Mouse (Mus musculus) kidney, postnatal 4 days (tissue): ENCODE measurements at regions not wholly inside any gene's neighbourhood (a gene's known extent, or its start where the extent isn't known, plus 50 kb on each side); places are given as distances from the start of the nearest gene placed in this dataset.

Source experiments
- DNase-seq, 2 experiments: peaks; one replicate each; pipeline ENCODE4 v3.0.0; 2021; ENCODE audit warnings: mixed read lengths in 2 of 2

GRCm38 (mm10) chr11:18399561-18399960, 445.9 kb upstream of the Etaa1 start:
- no peak for DNase-seq

GRCm38 (mm10) chr11:18396397-18396796, 442.7 kb upstream of the Etaa1 start:
- peak; percentile 11 to 21 for DNase-seq

GRCm38 (mm10) chr11:18395631-18396030, 442.0 kb upstream of the Etaa1 start:
- no peak for DNase-seq

DNA sequence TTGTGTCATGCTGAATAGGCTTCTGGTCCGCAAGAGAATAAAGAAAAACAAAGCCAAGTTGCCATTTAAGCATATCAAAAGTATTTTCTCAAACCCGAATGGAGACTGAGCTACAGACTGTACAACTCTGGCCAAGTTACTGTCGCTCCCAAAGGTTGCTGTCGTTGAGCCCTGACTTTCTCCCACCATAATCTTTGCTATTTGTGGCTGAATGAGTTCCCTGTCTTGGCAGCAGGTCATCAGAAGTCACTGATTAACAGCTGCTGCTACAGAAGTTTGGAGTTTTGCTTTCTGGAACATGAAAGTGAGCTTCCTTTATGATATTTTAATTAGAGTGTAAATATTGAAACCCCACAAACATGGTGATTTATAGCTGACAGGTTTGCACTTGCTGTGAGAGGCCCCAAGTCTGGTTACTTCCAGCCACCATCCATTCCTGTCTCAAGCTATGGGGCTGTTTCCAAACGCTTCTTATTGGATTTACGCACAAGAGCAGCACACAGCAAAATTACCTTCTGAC, 419.2 kb upstream of the Etaa1 start:
- peak; percentile 11 to 20 for DNase-seq

DNA sequence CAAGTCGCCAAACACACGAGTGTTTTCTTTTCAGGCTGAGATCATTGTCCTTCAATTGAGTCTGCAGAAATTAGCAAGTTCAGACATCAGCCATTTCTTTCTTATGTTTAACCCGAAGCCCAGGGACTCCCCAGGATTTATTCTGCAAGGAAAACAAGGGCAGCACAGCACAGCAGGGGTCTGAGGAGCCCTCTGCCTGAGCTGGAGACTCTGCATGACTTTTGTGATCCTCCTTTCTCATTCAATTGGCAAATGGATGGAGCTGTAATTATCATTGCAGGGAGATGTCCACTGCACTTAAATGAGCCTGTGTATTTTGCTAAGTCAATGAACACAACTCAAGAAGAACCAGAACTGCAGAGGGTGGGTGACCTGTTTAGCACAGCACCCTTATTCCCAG, 417.6 kb upstream of the Etaa1 start:
- DNase-seq: no peak

DNA sequence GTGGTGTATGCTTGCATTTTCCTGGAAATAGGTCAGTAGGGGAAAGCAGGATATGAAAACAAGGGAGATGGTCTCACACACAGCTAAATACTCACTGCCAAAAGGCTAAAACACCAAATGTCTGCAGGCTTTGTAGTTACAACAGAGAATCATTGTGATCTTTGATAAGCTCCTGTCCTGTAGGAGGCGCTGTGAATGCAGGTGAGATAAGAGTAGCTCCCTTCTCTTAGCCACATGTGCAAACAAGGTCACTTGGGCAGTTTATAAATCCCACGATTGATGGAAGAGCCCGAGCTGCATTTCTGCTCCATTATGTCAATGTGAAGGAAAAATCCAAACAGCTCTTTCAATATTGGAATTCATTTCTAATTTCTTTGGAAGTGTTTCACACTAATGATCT, 417.2 kb upstream of the Etaa1 start:
- peak; percentile 5 to 10 for DNase-seq

GRCm38 (mm10) chr11:18354866-18355265, 401.2 kb upstream of the Etaa1 start:
- no peak for DNase-seq

DNA sequence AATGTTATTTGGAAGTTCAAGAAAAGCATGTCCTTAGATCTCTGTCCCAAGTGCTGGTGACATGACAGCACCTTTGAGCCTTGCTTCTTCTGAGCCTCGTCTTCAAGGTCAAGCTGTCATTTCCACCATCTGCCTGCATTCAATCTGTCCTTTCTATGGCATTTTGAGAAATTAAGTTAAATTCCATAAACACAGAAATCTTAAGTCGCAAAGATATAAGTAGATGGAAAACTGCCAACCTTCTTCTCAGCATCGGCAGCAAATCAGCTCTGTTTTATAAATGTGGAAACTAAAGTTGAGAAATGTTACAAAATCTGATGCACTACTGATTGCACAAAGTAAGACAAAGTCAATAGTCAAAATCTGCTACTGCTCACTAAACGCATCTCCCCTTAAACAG, 400.5 kb upstream of the Etaa1 start:
- peak in 1 of 2 experiments; percentile 2 for DNase-seq

GRCm38 (mm10) chr11:18347841-18348240, 394.2 kb upstream of the Etaa1 start:
- no peak for DNase-seq

DNA sequence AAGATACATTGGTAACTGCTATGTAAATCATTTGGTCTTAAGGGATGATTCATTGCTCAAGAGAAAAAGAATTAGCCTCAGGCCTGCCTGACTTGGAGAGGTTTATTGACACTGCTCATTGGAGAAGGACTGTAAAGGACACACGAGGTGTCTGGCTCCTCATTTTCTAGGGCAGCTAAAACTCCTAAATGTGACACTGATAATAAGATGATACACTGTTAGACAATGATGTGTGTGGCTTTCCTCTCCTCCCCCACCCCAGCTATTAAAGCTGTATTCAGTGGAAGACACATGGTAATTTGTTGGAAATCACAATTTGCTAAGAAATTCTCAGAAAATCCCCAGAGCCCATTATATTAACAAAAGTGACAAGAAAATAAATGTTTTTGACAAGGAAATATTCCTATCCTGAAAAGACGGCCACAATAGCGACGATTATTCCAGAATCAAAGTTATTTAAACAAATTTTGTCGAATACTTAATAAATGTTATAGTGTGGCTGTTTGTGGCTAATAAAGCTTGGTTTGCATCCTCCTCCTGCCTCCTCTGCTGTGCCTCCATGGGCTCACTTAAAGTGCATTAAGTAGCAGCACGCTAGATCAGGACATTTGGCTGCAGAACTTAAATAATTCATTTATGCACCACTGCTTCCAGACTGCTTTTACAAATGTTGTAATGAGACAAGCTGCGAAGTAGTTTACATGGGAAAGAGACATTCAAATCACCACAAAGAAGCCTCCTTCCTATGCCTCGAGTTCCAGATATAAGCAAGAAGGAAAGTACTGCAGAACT, 360.0 kb upstream of the Etaa1 start:
- DNase-seq: no peak

- DNase-seq: peak; percentile 39 to 42
Observed at GRCm38 (mm10) chr11:18296194-18297125, 342.8 kb upstream of the Etaa1 start.

- DNase-seq: no peak
Observed at GRCm38 (mm10) chr11:18278585-18279136, 325.0 kb upstream of the Etaa1 start.

DNA sequence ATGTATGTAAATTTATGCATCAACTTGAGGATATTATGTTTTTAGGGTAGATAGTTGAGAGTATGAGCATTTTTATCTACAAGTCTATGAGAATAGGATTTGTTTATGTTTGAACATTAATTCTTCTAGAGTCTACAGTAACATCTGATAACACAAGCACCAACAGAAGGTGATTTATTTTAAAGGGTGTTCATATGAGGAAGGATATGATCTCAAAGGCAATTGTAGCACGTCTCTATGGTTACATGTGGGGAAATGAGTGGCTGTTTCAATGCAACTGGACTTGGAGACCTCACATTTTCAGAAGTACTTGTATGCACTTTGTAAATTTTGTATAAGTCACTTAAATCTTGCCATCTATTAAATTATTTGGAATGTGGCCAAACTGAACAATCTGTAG, 318.7 kb upstream of the Etaa1 start:
- DNase-seq: no peak

- no peak for DNase-seq
Observed at GRCm38 (mm10) chr11:18266161-18266560, 312.5 kb upstream of the Etaa1 start.

DNA sequence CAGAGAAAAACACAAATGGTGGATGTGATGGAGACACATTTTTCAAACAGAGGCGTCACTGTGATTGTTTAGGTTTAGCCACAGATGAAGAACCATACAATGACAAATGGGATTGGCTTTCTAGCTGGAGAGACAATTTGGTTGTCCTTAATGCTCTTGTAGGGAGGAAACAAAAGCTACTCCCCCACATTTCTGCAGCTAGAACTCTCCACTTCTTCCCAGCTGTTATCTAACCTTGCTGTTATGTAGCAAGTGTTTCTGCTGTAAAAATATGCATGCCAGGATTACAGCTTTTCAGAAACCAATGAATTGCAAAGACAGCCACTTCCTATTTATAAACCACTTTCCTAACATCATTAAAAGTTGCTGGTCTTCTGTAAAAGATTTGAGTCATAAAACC, 309.2 kb upstream of the Etaa1 start:
- no peak for DNase-seq

- no peak for DNase-seq
Observed at GRCm38 (mm10) chr11:18249236-18249635, 295.6 kb upstream of the Etaa1 start.

GRCm38 (mm10) chr11:18216762-18217161, 263.1 kb upstream of the Etaa1 start:
- DNase-seq: no peak

- DNase-seq: no peak
Observed at GRCm38 (mm10) chr11:18173028-18173427, 219.4 kb upstream of the Etaa1 start.

GRCm38 (mm10) chr11:18171207-18171776, 217.6 kb upstream of the Etaa1 start:
- no peak for DNase-seq

GRCm38 (mm10) chr11:18165609-18166347, 212.1 kb upstream of the Etaa1 start:
- DNase-seq: no peak

GRCm38 (mm10) chr11:18164025-18164423, 210.3 kb upstream of the Etaa1 start:
- DNase-seq: no peak
